Mouse (Mus musculus) forebrain, embryonic 16.5 days (tissue): Measurements from ENCODE around the gene Trim59. TPM values are rescaled to one million over a fixed set of nuclear protein-coding genes. Genes with fewer than 3 reads are reported as not detected.

Source experiments
- ATAC-seq: fragments of 200-750 bp; cut with Nextera tagmentation; 2 replicates; pipeline ENCODE4 v1.8.0; 2017; ENCODE audit warnings: mild to moderate bottlenecking, moderate library complexity
- H3K27ac ChIP-seq: fragments of 300-500 bp; sonication (generic); 2 replicates; pipeline ENCODE4 v1.5.1; 2014; ENCODE audit warnings: low read length, control low read depth
- H3K27me3 ChIP-seq: fragments of 300-500 bp; sonication (generic); replicated peaks from 2 replicates; pipeline ENCODE4 v1.6.1; 2014; ENCODE audit warnings: low read length; ENCODE audit not compliant: control insufficient read depth, insufficient read depth
- H3K36me3 ChIP-seq: fragments of 300-500 bp; sonication (generic); 2 replicates; pipeline ENCODE4 v1.6.1; 2014; ENCODE audit not compliant: control insufficient read depth, insufficient read depth
- H3K4me1 ChIP-seq: fragments of 300-500 bp; sonication (generic); replicated peaks from 2 replicates; pipeline ENCODE4 v1.6.1; 2014; ENCODE audit warnings: low read length; ENCODE audit not compliant: control insufficient read depth, insufficient read depth
- H3K4me2 ChIP-seq: fragments of 300-500 bp; sonication (generic); 2 replicates; pipeline ENCODE4 v1.6.1; 2014; ENCODE audit warnings: mild to moderate bottlenecking, low read length, control low read depth
- H3K4me3 ChIP-seq: fragments of 300-500 bp; sonication (generic); replicated peaks from 2 replicates; pipeline ENCODE4 v1.5.1; 2014; ENCODE audit warnings: mild to moderate bottlenecking, low read length, control low read depth
- H3K9ac ChIP-seq: fragments of 300-500 bp; sonication (generic); replicated peaks from 2 replicates; pipeline ENCODE4 v1.6.1; 2014; ENCODE audit warnings: low read depth, low read length, control low read depth
- H3K9me3 ChIP-seq: fragments of 300-500 bp; sonication (generic); 2 replicates; pipeline ENCODE4 v1.6.1; 2016; ENCODE audit warnings: low read length; ENCODE audit not compliant: control insufficient read depth
- WGBS: fragments of 180-500 bp; shearing (Covaris S2); extraction: QIAGEN DNeasy Blood & Tissue Kit; methylation state at CpG from one replicate; pipeline ENCODE4 v1.1.7; 2014; 5-methylcytosine and 5-hydroxymethylcytosine counted together
- polyA plus RNA-seq: library from polyadenylated mRNA; unstranded; fragments of >200 nt; fragmentation: Nextera tagmentation; extraction: Ambion mirVana; gene quantifications from 2 replicates; pipeline ENCODE4 v1.2.1, GENCODE M21; 2015

Trim59 gene
- polyA plus RNA-seq, 1 experiment from 2014 or later = 72.8 TPM

- peaks cover 11% of the 10 kb centered on the region; the same call in 1 of the 2 replicates for H3K4me1 ChIP-seq
- no peak overlapping the region for H3K9ac ChIP-seq
- no peaks in the 10 kb centered on the region for H3K27me3 ChIP-seq
- no peaks in the 10 kb centered on the region for H3K9me3 ChIP-seq
- H3K4me3 ChIP-seq = no peak overlapping the region
- ATAC-seq = no peak
- H3K36me3 ChIP-seq = no peaks in the 10 kb centered on the region
- no peak overlapping the region for H3K27ac ChIP-seq
- H3K4me2 ChIP-seq = no peak overlapping the region
- 78% methylated on average over 4 of the region's 4 CpGs for WGBS
Measured at GRCm38 (mm10) chr3:69046509-69046908, 2.0 kb upstream of the Trim59 start.

GRCm38 (mm10) chr3:69045750-69046149, 1.2 kb upstream of the Trim59 start:
- Histone ChIP-seq H3K27ac (no peak overlapping the region), H3K9me3 (no peaks in the 10 kb centered on the region), H3K4me3 (peak overlapping the region; percentile 96), H3K9ac (no peak overlapping the region; the same call in 1 of the 2 replicates), H3K4me1 (peaks cover 16% of the 10 kb centered on the region), H3K4me2 (peak overlapping the region; percentile 95), H3K27me3 (no peaks in the 10 kb centered on the region), H3K36me3 (no peaks in the 10 kb centered on the region)
- WGBS = 23% methylated on average over 13 of the region's 13 CpGs
- ATAC-seq = no peak

- H3K4me3 ChIP-seq = peak overlapping the region; percentile 96
- H3K27me3 ChIP-seq = no peaks in the 10 kb centered on the region
- peak overlapping the region; percentile 93 for H3K9ac ChIP-seq
- H3K4me1 ChIP-seq = peaks cover 19% of the 10 kb centered on the region
- ATAC-seq = peak; percentile 4; the same call in 1 of the 2 replicates
- no peaks in the 10 kb centered on the region for H3K9me3 ChIP-seq
- H3K36me3 ChIP-seq = no peaks in the 10 kb centered on the region
- 7% methylated on average over 9 of the region's 9 CpGs for WGBS
- H3K4me2 ChIP-seq = peak overlapping the region; percentile 95
- peak overlapping the region; percentile 91; the same call in 1 of the 2 replicates for H3K27ac ChIP-seq
Measured at GRCm38 (mm10) chr3:69045400-69045703, 797 bp upstream of the Trim59 start.

- peaks cover 22% of the 10 kb centered on the region for H3K4me1 ChIP-seq
- ATAC-seq = peak; percentile 75
- peak overlapping the region; percentile 96 for H3K4me3 ChIP-seq
- under 1% methylated on average over 26 of the region's 42 CpGs for WGBS
- no peaks in the 10 kb centered on the region for H3K9me3 ChIP-seq
- no peaks in the 10 kb centered on the region for H3K36me3 ChIP-seq
- H3K27ac ChIP-seq = peak overlapping the region; percentile 91
- no peaks in the 10 kb centered on the region for H3K27me3 ChIP-seq
- peak overlapping the region; percentile 46 for H3K4me2 ChIP-seq
- peak overlapping the region; percentile 93 for H3K9ac ChIP-seq
Measured at GRCm38 (mm10) chr3:69044167-69044591, 376 bp downstream of the Trim59 start.

GRCm38 (mm10) chr3:69041298-69041697, 3.3 kb downstream of the Trim59 start:
- Histone ChIP-seq H3K4me2 (peak overlapping the region; percentile 38), H3K9me3 (no peaks in the 10 kb centered on the region), H3K36me3 (0 out of 2 replicates have a peak, but pooled peaks cover 4% of the 10 kb centered on the region), H3K27ac (no peak overlapping the region), H3K4me1 (peaks cover 22% of the 10 kb centered on the region), H3K9ac (no peak overlapping the region), H3K27me3 (no peaks in the 10 kb centered on the region), H3K4me3 (0 out of 2 replicates have a peak overlapping the region, but pooled peaks have one; percentile 15)
- ATAC-seq = no peak
- WGBS = 62% methylated on average over 5 of the region's 5 CpGs

- no peak overlapping the region for H3K4me3 ChIP-seq
- no peak overlapping the region for H3K4me2 ChIP-seq
- peaks cover 10% of the 10 kb centered on the region; the same call in 1 of the 2 replicates for H3K36me3 ChIP-seq
- H3K27me3 ChIP-seq = no peaks in the 10 kb centered on the region
- WGBS = 89% methylated on average over 2 of the region's 2 CpGs
- no peak for ATAC-seq
- H3K9ac ChIP-seq = no peak overlapping the region
- H3K27ac ChIP-seq = no peak overlapping the region
- peaks cover 18% of the 10 kb centered on the region for H3K4me1 ChIP-seq
- H3K9me3 ChIP-seq = no peaks in the 10 kb centered on the region
Measured at GRCm38 (mm10) chr3:69040105-69040504, 4.5 kb downstream of the Trim59 start.

GRCm38 (mm10) chr3:69026133-69026783, 18.3 kb downstream of the Trim59 start:
- Histone ChIP-seq H3K4me2 (no peak overlapping the region), H3K4me3 (no peak overlapping the region), H3K27me3 (no peaks in the 10 kb centered on the region), H3K4me1 (no peaks in the 10 kb centered on the region), H3K9me3 (no peaks in the 10 kb centered on the region), H3K9ac (no peak overlapping the region), H3K36me3 (peaks cover 6% of the 10 kb centered on the region; the same call in 1 of the 2 replicates), H3K27ac (no peak overlapping the region)
- WGBS = 95% methylated on average over 1 of the region's 1 CpGs
- ATAC-seq = no peak

GRCm38 (mm10) chr3:69020764-69021163, 23.8 kb downstream of the Trim59 start:
- no peak overlapping the region for H3K27ac ChIP-seq
- H3K9me3 ChIP-seq = no peaks in the 10 kb centered on the region
- H3K27me3 ChIP-seq = no peaks in the 10 kb centered on the region
- no peaks in the 10 kb centered on the region for H3K4me1 ChIP-seq
- peaks cover 2% of the 10 kb centered on the region for H3K36me3 ChIP-seq
- no peak overlapping the region for H3K9ac ChIP-seq
- no peak for ATAC-seq
- H3K4me2 ChIP-seq = no peak overlapping the region
- no peak overlapping the region for H3K4me3 ChIP-seq

GRCm38 (mm10) chr3:69020285-69020684, 24.3 kb downstream of the Trim59 start:
- H3K9me3 ChIP-seq = no peaks in the 10 kb centered on the region
- H3K4me3 ChIP-seq = no peak overlapping the region
- H3K27ac ChIP-seq = no peak overlapping the region
- H3K9ac ChIP-seq = no peak overlapping the region
- WGBS = 94% methylated on average over 2 of the region's 2 CpGs
- peaks cover 2% of the 10 kb centered on the region for H3K36me3 ChIP-seq
- no peaks in the 10 kb centered on the region for H3K4me1 ChIP-seq
- no peak for ATAC-seq
- H3K27me3 ChIP-seq = no peaks in the 10 kb centered on the region
- H3K4me2 ChIP-seq = no peak overlapping the region
